Mouse (Mus musculus) left cerebral cortex, adult 11 months (tissue): ENCODE results near the gene Pnmal1.

ENCODE experiments used
- DNase-seq: peaks from one replicate; pipeline ENCODE4 v3.0.0; 2022; ENCODE audit warnings: low spot score

Pnmal1 gene

DNA sequence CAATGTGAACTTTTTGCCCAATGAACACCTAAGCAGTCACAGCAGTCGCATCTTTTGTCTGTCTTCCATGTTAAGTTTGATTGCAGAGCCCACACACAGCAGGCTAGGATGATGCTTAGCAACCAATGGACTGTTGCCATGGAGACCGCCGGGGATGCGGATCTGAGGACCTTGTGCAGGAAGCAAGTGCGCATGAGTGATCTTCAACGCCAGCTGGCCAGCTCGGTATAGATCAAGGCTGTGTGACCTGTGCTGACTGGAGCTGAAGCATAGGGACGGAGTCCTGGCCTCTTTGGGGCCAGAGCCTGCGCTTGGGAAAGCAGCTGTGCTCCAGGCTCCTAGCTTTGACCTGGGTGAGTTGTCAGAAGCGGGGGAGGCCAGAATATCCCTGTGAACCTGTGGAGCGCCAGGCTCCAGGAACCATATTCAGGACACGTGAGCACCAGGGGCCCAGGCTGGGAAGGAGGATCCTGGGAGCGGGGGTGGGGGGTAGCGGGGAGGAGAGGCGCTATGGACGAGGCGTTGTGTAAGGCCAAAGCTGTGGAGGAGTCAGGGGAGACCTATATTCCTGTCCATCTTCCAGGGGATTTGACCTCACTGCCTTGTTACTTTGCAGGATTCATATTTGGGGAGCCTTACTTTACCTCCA is at the start of gene Pnmal1:
TSS of gene Pnmal1 (plus strand) at position 141 of the 649 bp plus-strand sequence.
- DNase-seq, result peak; percentile 91

DNA sequence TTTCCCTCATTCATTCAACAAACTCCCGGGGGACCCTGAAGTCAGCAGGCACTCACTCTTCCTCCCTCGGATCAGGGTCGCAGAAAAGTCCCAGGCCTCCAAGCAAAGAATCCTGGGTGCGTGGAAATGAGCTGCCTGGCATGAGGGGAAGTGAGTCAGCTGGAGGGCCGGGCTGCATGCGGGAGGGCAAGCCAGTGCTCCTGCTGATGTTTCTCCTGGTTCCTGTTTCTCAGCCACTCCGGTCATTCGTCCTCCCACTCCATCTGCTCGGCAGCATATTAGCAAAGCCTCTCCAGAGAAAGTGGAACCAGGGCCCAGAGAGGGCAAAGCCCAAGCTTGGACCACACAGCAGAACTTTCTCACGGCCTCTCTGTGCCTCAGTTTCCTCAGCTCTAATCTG is 49.6 kb upstream of the Pnmal1 start:
- DNase-seq, result no peak

DNA sequence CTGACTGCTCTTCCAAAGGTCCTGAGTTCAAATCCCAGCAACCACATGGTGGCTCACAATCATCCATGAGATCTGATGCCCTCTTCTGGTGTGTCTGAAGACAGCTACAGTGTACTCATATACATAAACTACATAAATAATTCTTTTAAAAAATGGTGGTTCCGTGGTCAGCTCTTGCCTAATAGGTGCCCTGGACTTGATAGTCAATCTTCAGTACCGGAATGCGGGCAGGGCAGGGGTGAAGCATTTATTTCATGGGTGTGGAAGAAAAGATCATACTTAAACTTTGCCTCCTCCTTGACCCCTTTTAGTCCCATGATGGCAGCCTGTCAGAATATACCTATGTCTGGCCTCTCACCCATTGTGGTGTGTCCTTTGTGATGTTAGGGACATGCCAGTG is 47.6 kb upstream of the Pnmal1 start:
- no peak for DNase-seq

DNA sequence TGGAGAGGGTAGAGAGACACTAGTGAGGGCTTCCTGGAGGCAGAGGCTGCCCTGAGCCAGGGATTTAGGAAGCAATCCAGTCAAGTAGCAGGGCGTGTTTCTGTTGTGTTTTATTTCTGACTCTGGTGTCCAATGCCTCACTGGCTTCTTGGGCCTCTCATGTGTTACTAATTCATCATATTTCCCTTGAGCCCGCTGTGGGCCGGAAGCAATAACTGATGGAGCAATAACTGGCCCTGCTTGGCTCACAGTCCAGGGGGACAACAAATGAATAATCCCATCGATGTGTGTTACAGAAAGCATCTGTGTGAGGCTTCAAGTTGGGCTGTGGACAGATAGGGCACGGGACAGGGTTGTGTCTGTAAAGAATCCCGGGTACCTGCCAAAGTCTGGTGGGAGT is 47.1 kb upstream of the Pnmal1 start:
- no peak for DNase-seq

GRCm38 (mm10) chr7:16913806-16914452 is 45.5 kb upstream of the Pnmal1 start:
- no peak for DNase-seq

DNA sequence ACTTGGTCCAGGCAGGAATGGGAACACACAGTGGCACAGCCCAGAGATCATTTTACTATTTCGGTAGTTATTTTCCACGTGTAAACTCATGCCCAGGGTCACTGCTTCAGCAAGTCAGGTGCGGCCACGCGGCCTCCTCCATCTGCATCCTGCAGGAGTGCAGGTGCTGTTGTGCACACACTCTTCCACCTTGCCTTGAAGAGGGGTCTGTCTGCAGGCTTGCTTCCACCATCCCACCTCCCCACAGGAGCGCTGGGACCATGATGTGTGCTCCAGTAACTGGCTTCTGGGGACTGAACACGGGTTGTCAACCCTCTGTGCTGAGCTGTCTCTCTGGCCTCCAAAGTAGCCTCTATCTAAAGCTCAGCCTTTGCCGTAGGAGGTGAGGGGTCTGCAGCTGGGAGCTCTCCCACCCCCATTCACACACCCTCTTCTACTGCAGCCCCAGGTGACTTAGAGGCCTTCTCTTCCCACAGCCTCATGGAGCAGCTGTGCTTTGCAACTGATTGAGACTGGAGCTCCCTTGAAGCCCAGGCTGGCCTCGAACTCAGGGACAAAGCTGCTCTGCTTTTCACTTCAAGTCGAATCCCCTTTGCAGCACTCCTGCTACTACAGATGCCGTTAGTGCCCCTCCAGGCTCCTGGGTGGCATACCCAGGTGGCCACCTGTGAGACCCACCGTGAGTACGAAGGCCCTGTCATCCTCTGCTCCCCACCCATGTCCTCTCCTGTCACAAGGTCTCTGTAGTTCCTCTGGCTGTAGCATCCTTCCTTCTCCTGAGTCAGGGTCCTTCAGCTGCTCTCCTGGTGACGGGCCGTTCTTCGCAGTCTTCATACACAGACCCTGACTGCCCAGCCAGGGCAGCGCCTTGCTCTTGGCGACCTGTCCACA is 44.8 kb upstream of the Pnmal1 start:
- DNase-seq, result no peak

DNA sequence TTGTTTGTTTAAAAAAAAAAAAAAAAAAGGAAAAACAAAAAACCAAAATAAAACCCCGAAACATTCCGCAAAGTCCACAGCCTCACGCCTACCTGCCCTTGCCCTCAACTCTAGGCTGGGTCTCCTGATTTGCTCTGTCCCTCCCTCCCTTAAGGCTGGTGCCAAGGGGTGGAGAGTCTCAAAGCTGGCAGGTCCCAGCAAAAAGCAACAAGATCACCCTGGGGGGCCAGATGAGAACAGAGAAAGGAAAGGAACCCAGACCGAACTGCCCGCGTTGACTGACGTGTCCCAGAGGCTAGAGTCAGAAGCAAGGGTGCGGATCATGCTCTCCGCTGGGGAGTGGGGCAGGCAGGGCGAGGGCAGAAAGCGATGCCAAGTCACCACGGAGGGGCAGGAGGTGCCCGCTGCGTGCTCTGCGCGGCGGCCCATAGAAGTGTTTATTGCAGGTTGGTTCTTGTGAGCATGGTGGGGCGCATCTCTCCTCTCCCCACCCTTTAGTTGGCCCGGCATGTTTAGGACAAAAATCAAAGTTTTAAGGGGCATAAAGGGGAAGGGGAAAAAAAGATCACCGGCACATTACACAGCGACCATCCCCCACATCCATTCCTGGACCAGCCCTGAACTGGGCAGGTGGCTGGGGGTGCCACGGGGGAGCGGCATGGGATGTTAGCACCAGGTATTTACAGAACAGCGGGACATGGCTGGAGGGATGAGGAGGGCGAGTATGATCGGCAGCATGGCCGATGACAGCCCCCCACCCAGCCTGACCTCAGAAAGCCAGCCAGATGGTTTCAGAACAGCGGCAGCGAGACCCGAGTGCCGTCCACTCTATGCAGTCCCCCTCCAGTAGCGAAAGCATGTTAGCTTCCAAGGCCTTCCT is 43.8 kb upstream of the Pnmal1 start:
- no peak for DNase-seq

GRCm38 (mm10) chr7:16916342-16917265 is 42.9 kb upstream of the Pnmal1 start:
- no peak for DNase-seq

DNA sequence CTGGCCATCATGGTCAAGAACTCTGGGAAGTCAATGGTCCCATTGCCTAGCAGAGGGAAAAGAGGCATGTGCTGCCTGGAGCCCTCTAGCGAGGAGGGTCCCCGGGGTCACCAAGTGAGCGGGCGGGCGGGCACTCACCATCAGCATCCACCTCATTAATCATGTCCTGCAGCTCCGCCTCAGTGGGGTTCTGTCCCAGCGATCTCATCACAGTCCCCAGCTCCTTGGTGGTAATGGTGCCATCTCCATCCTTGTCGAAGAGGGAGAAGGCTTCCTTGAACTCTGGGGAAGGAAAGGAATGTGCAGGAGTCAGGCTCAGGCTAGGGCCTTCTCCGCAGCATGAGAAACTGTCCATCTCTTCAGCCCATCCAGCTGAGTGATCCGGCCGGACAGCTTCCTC is 42.0 kb upstream of the Pnmal1 start:
- DNase-seq, result no peak

GRCm38 (mm10) chr7:16918014-16918413 is 41.5 kb upstream of the Pnmal1 start:
- DNase-seq, result no peak

GRCm38 (mm10) chr7:16918670-16919069 is 40.8 kb upstream of the Pnmal1 start:
- DNase-seq, result no peak

DNA sequence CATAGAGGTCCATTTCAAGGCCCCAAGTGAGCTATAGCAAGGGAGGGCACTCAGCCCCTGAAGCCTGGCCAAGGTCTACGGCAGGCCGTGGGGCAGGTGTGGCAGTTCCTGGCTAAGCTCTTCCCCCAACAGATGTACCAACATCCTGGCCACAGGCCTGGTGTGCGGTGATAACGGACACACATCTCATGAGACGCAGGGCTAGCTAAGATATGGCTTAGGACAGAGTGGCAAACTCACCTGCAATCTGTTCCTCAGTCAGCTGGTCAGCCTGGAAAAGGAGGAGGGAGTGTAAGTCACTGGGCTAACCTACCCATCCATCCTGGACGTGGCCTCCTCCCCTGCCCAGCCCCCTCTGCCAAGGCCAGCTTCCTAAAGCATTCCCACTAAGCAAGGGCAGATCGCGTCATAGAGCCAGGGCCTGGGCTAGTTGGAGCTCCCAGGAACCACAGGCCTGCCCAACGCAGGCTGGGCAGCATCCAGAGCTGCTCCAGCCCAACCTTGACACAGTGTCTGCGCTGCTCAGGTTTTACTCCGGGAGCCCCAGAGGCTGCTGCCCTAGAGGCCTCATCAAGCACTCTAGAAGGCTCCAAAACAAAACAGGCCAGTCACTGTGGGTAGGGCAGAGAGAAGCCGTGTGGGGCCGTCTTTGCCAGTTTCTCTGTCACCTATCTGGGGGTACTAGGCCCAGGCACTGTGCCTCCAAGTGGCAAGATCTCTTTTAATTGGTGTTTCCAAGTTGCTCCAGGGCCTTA is 39.9 kb upstream of the Pnmal1 start:
- DNase-seq, result no peak

GRCm38 (mm10) chr7:16920150-16920579 is 39.3 kb upstream of the Pnmal1 start:
- no peak for DNase-seq

DNA sequence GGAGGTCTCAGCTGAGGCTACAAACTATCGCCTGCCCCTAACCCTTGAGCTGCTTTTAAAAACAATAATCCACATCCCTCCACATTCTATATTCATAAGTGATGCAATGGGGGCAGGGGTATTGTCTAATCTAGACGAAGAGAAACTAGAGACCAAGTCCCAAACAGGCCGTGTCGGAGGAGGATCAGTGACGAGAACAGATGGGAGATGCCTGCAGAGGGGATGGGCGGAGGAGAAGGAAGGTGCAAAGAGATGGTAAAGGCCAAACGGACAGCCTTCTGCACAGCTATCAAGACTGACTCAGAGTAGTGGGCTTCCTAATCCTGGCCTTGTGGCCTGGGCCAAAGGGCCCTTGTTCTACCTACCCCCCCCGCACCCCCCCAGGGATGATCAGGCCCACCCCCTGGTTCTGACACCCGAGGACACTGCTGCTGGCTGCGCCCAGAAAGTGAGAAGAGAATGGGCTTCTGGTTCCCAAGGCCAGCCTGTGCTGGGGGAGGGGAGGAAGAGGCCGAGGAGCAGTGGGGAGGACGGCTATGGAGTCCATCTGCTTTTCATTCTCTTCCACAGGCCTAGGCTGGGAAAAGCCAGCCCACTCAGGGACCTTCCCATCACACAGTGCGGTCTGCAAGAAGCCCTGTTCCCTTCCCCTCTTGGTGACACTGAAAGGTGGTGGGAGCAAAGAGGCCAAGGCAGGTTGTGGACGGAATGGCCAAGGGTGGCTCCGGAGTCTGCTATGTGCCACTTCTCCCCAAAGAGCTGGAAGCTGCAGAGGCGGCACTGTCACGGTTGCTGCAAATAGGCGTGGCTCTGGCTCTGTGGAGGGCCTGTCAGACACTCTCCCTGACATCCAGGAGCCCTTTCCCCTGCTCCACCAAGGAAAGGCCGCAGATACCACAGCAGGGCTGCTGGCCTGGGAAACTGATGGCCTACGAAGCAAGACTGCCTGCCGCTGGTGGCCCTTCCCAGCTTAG is 38.4 kb upstream of the Pnmal1 start:
- DNase-seq, result no peak

DNA sequence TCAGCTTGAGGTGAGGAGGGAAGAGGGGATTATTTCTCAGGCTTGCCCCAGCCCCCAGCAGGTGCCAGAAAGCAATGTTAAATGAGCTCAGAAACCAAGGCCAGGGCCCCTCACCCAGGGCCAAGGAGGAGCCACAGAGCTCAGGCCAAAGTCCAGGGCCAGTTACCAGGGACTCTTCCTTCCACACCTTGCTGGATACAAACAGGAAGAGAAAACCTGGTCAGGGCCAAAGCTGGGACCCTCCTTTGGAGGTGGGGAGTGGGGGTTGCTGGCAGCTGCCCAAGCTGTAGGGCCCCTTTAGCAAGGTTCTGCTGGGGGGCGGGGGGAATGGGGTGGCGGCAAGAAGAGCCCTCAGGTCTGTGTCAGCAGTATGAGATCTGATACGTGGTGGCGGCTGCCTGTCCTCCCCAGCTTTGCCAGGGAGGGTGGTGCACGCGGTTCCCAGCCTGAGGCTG is 37.6 kb upstream of the Pnmal1 start:
- no peak for DNase-seq

DNA sequence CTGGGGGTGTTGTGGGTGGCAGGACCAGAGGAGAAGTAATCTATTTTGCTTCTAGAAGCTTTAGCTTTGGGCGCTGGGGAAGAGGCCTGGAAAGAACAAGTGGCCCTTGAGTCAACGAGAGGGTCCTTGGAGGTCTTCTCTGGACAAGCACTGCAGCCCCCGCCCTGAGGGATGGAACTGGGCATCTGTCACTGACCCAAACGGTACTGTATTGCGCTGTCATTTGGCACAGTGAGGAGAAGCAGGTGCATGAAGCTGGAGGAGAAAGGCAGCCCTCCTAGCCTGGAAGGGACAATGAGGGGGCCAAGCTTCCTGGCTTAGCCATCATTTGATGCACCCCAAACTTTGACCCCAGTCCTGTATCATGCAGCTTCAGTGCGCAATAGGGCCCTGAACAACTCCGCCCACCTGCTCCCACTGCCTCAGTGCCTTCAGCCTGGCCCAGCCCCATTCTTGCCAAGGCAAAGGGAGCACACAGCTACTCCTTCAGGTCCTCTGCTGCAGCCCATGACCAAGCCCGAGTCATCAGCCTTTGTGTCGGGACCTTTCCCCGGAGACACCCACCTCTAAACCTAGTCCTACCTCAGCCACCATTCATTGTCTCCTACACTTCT is 37.0 kb upstream of the Pnmal1 start:
- DNase-seq, result no peak

- DNase-seq, result no peak
Measured at GRCm38 (mm10) chr7:16923283-16924036, 36.0 kb upstream of the Pnmal1 start.
